Mouse (Mus musculus) gastrocnemius, postnatal 10 days (tissue): ENCODE results near the gene Dguok. TPM values are rescaled to one million over a fixed set of nuclear protein-coding genes. Genes with fewer than 3 reads are reported as not detected.

Experiments
- DNase-seq: peaks from one replicate; pipeline ENCODE4 v3.0.0; 2021; ENCODE audit warnings: mixed read lengths
- total RNA-seq, 2 experiments: library from RNA; stranded (reverse); gene quantifications; 2 replicates each; pipeline ENCODE4 v1.2.3; 2021

The Dguok gene
- total RNA-seq, 2 experiments from 2014 or later, result 22.3 to 29.4 TPM

- DNase-seq, result no peak
Observed at GRCm38 (mm10) chr6:83499078-83499477, 7.7 kb downstream of the Dguok start.

GRCm38 (mm10) chr6:83496753-83497710, 9.7 kb downstream of the Dguok start:
- no peak for DNase-seq

GRCm38 (mm10) chr6:83496009-83496752, 10.6 kb downstream of the Dguok start:
- no peak for DNase-seq

- DNase-seq, result no peak
Observed at GRCm38 (mm10) chr6:83490622-83491021, 16.1 kb downstream of the Dguok start.

GRCm38 (mm10) chr6:83488200-83488599, 18.6 kb downstream of the Dguok start:
- no peak for DNase-seq

GRCm38 (mm10) chr6:83487298-83487697, 19.5 kb downstream of the Dguok start:
- peak; percentile 52 for DNase-seq

- no peak for DNase-seq
Observed at GRCm38 (mm10) chr6:83485854-83486253, 20.9 kb downstream of the Dguok start.

- DNase-seq, result no peak
Observed at GRCm38 (mm10) chr6:83483776-83484175, 23.0 kb downstream of the Dguok start.

GRCm38 (mm10) chr6:83482418-83483085, 24.2 kb downstream of the Dguok start:
- DNase-seq, result no peak

GRCm38 (mm10) chr6:83480019-83480655, 26.6 kb downstream of the Dguok start:
- no peak for DNase-seq

- DNase-seq, result no peak
Observed at GRCm38 (mm10) chr6:83479193-83479592, 27.6 kb downstream of the Dguok start.

- DNase-seq, result no peak
Observed at GRCm38 (mm10) chr6:83478628-83479027, 28.1 kb downstream of the Dguok start.

GRCm38 (mm10) chr6:83478217-83478616, 28.6 kb downstream of the Dguok start:
- no peak for DNase-seq

- DNase-seq, result no peak
Observed at GRCm38 (mm10) chr6:83475431-83475830, 31.3 kb downstream of the Dguok start.

GRCm38 (mm10) chr6:83473240-83473639, 33.5 kb downstream of the Dguok start:
- DNase-seq, result peak; percentile 70

GRCm38 (mm10) chr6:83471739-83472138, 35.0 kb downstream of the Dguok start:
- DNase-seq, result no peak

- DNase-seq, result no peak
Observed at GRCm38 (mm10) chr6:83464011-83464410, 42.8 kb downstream of the Dguok start.

- DNase-seq, result no peak
Observed at GRCm38 (mm10) chr6:83459034-83459644, 47.6 kb downstream of the Dguok start, which contains the start of gene Tet3. Gene Tet3 (minus strand): TSS chr6:83459084.

GRCm38 (mm10) chr6:83456984-83457810, 49.6 kb downstream of the Dguok start:
- DNase-seq, result no peak

- peak; percentile 77 for DNase-seq
Observed at GRCm38 (mm10) chr6:83456131-83456983, 50.4 kb downstream of the Dguok start.
